21 mouse cellular contexts compared by ENCODE assay signal in genomic region chr11:116244580-116244979, GRCm38 (mm10). TPM values are rescaled to one million over a fixed set of nuclear protein-coding genes. Genes with fewer than 3 reads are reported as not detected.
"Had no signal": no experiment of that assay in that cellular context is flagged by ENCODE, and none has a peak within 500 bp of the region (broad histone marks: within the 10 kb centered on the region; RNA-seq: fewer than 3 reads in every experiment).

No protein-coding gene starts in this region.

- H3K4me2 ChIP-seq: kidney, embryonic 15.5 days; limb, embryonic 13.5 days; liver, embryonic 12.5 days; liver, embryonic 15.5 days; lung, embryonic 15.5 days; midbrain, embryonic 13.5 days had no signal

- H3K9ac ChIP-seq: kidney, embryonic 15.5 days; limb, embryonic 13.5 days; liver, embryonic 12.5 days; liver, embryonic 15.5 days; lung, embryonic 15.5 days; midbrain, embryonic 13.5 days had no signal

- H3K4me3 ChIP-seq: kidney, embryonic 15.5 days; layer of hippocampus, adult 2 months; limb, embryonic 10.5 days; limb, embryonic 13.5 days; liver, embryonic 12.5 days; liver, embryonic 15.5 days; lung, embryonic 15.5 days; megakaryocyte, embryonic 14.5 days; midbrain, embryonic 10.5 days; midbrain, embryonic 13.5 days had no signal

- ATAC-seq: liver, embryonic 12.5 days; midbrain, embryonic 13.5 days had no signal

- H3K4me1 ChIP-seq: liver, embryonic 15.5 days had no signal

- H3K9me3 ChIP-seq: kidney, embryonic 15.5 days; limb, embryonic 10.5 days; limb, embryonic 13.5 days; liver, embryonic 12.5 days; liver, embryonic 15.5 days; lung, embryonic 15.5 days; megakaryocyte, embryonic 14.5 days; midbrain, embryonic 10.5 days; midbrain, embryonic 13.5 days had no signal

- H3K27me3 ChIP-seq: kidney, embryonic 15.5 days; limb, embryonic 13.5 days; liver, embryonic 15.5 days; lung, embryonic 15.5 days; midbrain, embryonic 13.5 days had no signal

- H3K27ac ChIP-seq: kidney, embryonic 15.5 days; layer of hippocampus, adult 2 months; limb, embryonic 13.5 days; liver, embryonic 12.5 days; liver, embryonic 15.5 days; lung, embryonic 15.5 days; midbrain, embryonic 10.5 days; midbrain, embryonic 13.5 days had no signal

- DNase-seq: layer of hippocampus, adult 9-11 months; liver; lung, adult 18-20 months; lung, postnatal 10 days; lung, postnatal 36 days; thymus, postnatal 25 days had no signal

RNA-seq across cellular contexts. Expression of gene Galr2, which starts 36.2 kb away (rescaled TPM):
- total RNA-seq: layer of hippocampus, adult 2 months; layer of hippocampus, postnatal 25 days; left cerebral cortex, adult 18-20 months; left cerebral cortex, postnatal 25 days; midbrain, postnatal 0 days had no signal
- polyA plus RNA-seq: liver, embryonic 12.5 days; liver, embryonic 15.5 days; spleen, adult 2 months had no signal
